Mouse (Mus musculus): ENCODE measurements around the gene Mastl.

DNA sequence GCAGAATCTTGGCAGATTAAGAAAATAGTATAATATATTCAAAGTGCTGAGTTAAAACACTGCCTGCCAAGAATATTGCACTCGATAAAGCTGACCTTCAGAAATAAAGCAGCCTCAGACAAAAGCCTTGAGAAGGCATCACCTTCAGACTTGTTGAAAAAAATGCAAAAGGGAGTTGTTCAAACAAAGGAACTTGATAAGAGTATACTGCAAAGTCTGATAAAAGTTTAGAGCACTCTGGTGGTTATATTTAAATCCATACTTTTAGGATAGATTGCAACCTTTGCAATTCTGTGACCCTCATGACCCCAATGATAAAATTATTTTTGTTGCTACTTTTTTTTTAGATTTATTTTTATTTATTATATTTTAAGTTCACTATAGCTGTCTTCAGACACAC lies 45.2 kb upstream of the Mastl start:
- TF ChIP-seq CTCF (IDR thresholded peaks at IDR 0.05; ENCODE audit: low read depth, low read length) (no peak), POLR2A (IDR thresholded peaks at IDR 0.05; ENCODE audit: extremely low read depth, insufficient read depth, low read length) (no peak)

Measured in liver, adult 2 months (tissue).